Mouse (Mus musculus) heart, adult 2 months (tissue): ENCODE measurements around the gene Cmtm3. TPM values are rescaled to one million over a fixed set of nuclear protein-coding genes. Genes with fewer than 3 reads are reported as not detected.
A peak's percentile ranks its signal among the peaks of the same experiment; 100 is the strongest.

Source experiments
- DNase-seq, 2 experiments: peaks; one replicate each; pipeline ENCODE4 v3.0.0; 2021
- H3K27ac ChIP-seq: fragments of 200-600 bp; 2 replicates; pipeline ENCODE4 v1.8.1; 2022
- H3K27me3 ChIP-seq: fragments of 200-500 bp; 2 replicates; pipeline ENCODE4 v1.6.1; 2012; ENCODE audit warnings: mild to moderate bottlenecking, low read length, inconsistent platforms, mixed read lengths; ENCODE audit not compliant: control insufficient read depth, insufficient read depth
- H3K36me3 ChIP-seq: fragments of 200-500 bp; 2 replicates; pipeline ENCODE4 v1.6.1; 2012; ENCODE audit warnings: low read length, inconsistent platforms; ENCODE audit not compliant: control insufficient read depth, insufficient read depth
- H3K4me1 ChIP-seq: fragments of 200-500 bp; 2 replicates; pipeline ENCODE4 v1.6.1; 2011; ENCODE audit warnings: low read length; ENCODE audit not compliant: control insufficient read depth, insufficient read depth
- H3K4me3 ChIP-seq: fragments of 200-600 bp; 2 replicates; pipeline ENCODE4 v1.8.1; 2022
- H3K79me2 ChIP-seq: fragments of 200-500 bp; replicated peaks from 2 replicates; pipeline ENCODE4 v1.6.1; 2012; ENCODE audit warnings: mild to moderate bottlenecking, inconsistent platforms, low read length, moderate library complexity, mixed read lengths; ENCODE audit not compliant: control insufficient read depth, insufficient read depth
- H3K9ac ChIP-seq: fragments of 200-500 bp; 2 replicates; pipeline ENCODE4 v1.6.1; 2012; ENCODE audit warnings: low read depth, mild to moderate bottlenecking, control low read depth, inconsistent platforms, low read length, mixed read lengths
- CTCF ChIP-seq: fragments of 200-600 bp; IDR thresholded peaks from 2 replicates; pipeline ENCODE4 v1.8.1; 2022; ENCODE audit warnings: antibody characterized with exemption, mild to moderate bottlenecking, moderate library complexity
- EP300 ChIP-seq: fragments of 200-500 bp; IDR thresholded peaks from 2 replicates; pipeline ENCODE4 v1.6.1; 2011; ENCODE audit warnings: low read depth, low read length, control low read depth; ENCODE audit not compliant: insufficient read depth
- POLR2A ChIP-seq: fragments of 200-500 bp; IDR thresholded peaks from 2 replicates; pipeline ENCODE4 v1.6.1; 2011; ENCODE audit warnings: mild to moderate bottlenecking, low read depth, low read length, control low read depth; ENCODE audit not compliant: insufficient read depth
- WGBS: fragments of 180-500 bp; shearing (Covaris S2); methylation state at CpG from one replicate; pipeline ENCODE4 v1.1.7; 2018; 5-methylcytosine and 5-hydroxymethylcytosine counted together
- intact Hi-C: fragments of 180-260 bp; cut with DNase I; formaldehyde crosslinking; loops from one replicate; pipeline ENCODE4 v1.15.1; 2025
- polyA plus RNA-seq: library from polyadenylated mRNA; depleted of rRNA; stranded (reverse); fragments of >200 nt; gene quantifications from 2 replicates; pipeline ENCODE4 v1.2.3, GENCODE M21; 2012
- total RNA-seq, 2 experiments: library from RNA; stranded (reverse); gene quantifications; 2 replicates each; pipeline ENCODE4 v1.2.3; 2021

The Cmtm3 gene
- total and polyA plus RNA-seq, 3 experiments = 10.5 to 44.1 (median 16.4) TPM

GRCm38 (mm10) chr8:104380961-104381411 lies 41.8 kb downstream of the Cmtm3 start:
- 84% methylated on average over 5 of the region's 5 CpGs for WGBS
- no peak for DNase-seq
- no peak overlapping the region for H3K9ac ChIP-seq
- H3K36me3 ChIP-seq = peaks cover 2% of the 10 kb centered on the region; the same call in 1 of the 2 replicates
- peaks cover 15% of the 10 kb centered on the region for H3K4me1 ChIP-seq
- peaks cover 15% of the 10 kb centered on the region for H3K79me2 ChIP-seq
- no peaks in the 10 kb centered on the region for H3K27me3 ChIP-seq
- H3K27ac ChIP-seq = no peak overlapping the region
- H3K4me3 ChIP-seq = no peak overlapping the region
- intact Hi-C loops = no loop called here
- no peak for TF ChIP-seq EP300
- no peak for TF ChIP-seq POLR2A
- no peak for TF ChIP-seq CTCF

GRCm38 (mm10) chr8:104383296-104383695 lies 44.1 kb downstream of the Cmtm3 start:
- Histone ChIP-seq H3K9ac (no peak overlapping the region), H3K27me3 (no peaks in the 10 kb centered on the region), H3K27ac (no peak overlapping the region; the same call in 1 of the 2 replicates), H3K79me2 (peaks cover 12% of the 10 kb centered on the region), H3K4me3 (no peak overlapping the region), H3K4me1 (peaks cover 19% of the 10 kb centered on the region), H3K36me3 (peaks cover 2% of the 10 kb centered on the region; the same call in 1 of the 2 replicates)
- intact Hi-C loops = no loop called here
- 32% methylated on average over 2 of the region's 2 CpGs for WGBS
- no peak for TF ChIP-seq EP300
- TF ChIP-seq POLR2A = no peak
- no peak for TF ChIP-seq CTCF
- no peak for DNase-seq

GRCm38 (mm10) chr8:104383977-104384376 lies 44.8 kb downstream of the Cmtm3 start:
- peaks cover 19% of the 10 kb centered on the region for H3K4me1 ChIP-seq

GRCm38 (mm10) chr8:104386693-104387092 lies 47.5 kb downstream of the Cmtm3 start:
- H3K36me3 ChIP-seq = peaks cover 2% of the 10 kb centered on the region; the same call in 1 of the 2 replicates
- 65% methylated on average over 4 of the region's 4 CpGs for WGBS
- H3K4me1 ChIP-seq = peaks cover 19% of the 10 kb centered on the region
- DNase-seq = no peak
- intact Hi-C loops = no loop called here
- no peak overlapping the region for H3K27ac ChIP-seq
- H3K79me2 ChIP-seq = peaks cover 7% of the 10 kb centered on the region
- TF ChIP-seq EP300 = no peak
- TF ChIP-seq POLR2A = no peak
- TF ChIP-seq CTCF = no peak
- no peaks in the 10 kb centered on the region for H3K27me3 ChIP-seq
- no peak overlapping the region for H3K4me3 ChIP-seq
- no peak overlapping the region for H3K9ac ChIP-seq

More at GRCm38 (mm10) chr8:104383977-104384376, 44.8 kb downstream of the Cmtm3 start:
- 65% methylated on average over 3 of the region's 3 CpGs for WGBS
- intact Hi-C loops = no loop called here
- Histone ChIP-seq H3K36me3 (peaks cover 2% of the 10 kb centered on the region; the same call in 1 of the 2 replicates), H3K27ac (peak overlapping the region; percentile 34), H3K9ac (no peak overlapping the region), H3K4me3 (no peak overlapping the region), H3K27me3 (no peaks in the 10 kb centered on the region), H3K79me2 (peaks cover 8% of the 10 kb centered on the region)
- TF ChIP-seq CTCF (no peak), EP300 (0 out of 2 replicates have a peak, but pooled peaks have one; percentile 23)
- DNase-seq = peak in 1 of 2 experiments; percentile 46

GRCm38 (mm10) chr8:104387501-104387900 lies 48.3 kb downstream of the Cmtm3 start:
- Histone ChIP-seq H3K27me3 (no peaks in the 10 kb centered on the region), H3K9ac (no peak overlapping the region), H3K4me3 (no peak overlapping the region), H3K27ac (no peak overlapping the region), H3K36me3 (peaks cover 2% of the 10 kb centered on the region; the same call in 1 of the 2 replicates), H3K4me1 (peaks cover 19% of the 10 kb centered on the region), H3K79me2 (peaks cover 7% of the 10 kb centered on the region)
- no peak for TF ChIP-seq POLR2A
- TF ChIP-seq CTCF = no peak
- no peak for TF ChIP-seq EP300
- intact Hi-C loops = no loop called here
- DNase-seq = no peak
- WGBS = 67% methylated on average over 7 of the region's 7 CpGs

- Histone ChIP-seq H3K4me1 (peaks cover 16% of the 10 kb centered on the region), H3K27ac (no peak overlapping the region)
Measured at GRCm38 (mm10) chr8:104387980-104388379, 48.8 kb downstream of the Cmtm3 start.

More at GRCm38 (mm10) chr8:104387980-104388379, 48.8 kb downstream of the Cmtm3 start:
- no peaks in the 10 kb centered on the region for H3K27me3 ChIP-seq
- no peak overlapping the region for H3K4me3 ChIP-seq
- peak in 1 of 2 experiments; percentile 53 for DNase-seq
- 61% methylated on average over 2 of the region's 2 CpGs for WGBS
- peaks cover 7% of the 10 kb centered on the region for H3K79me2 ChIP-seq
- intact Hi-C loops = no loop called here
- no peak overlapping the region for H3K9ac ChIP-seq
- H3K36me3 ChIP-seq = peaks cover 2% of the 10 kb centered on the region; the same call in 1 of the 2 replicates
- TF ChIP-seq EP300 = no peak
